Mouse (Mus musculus): ENCODE measurements around the gene Sbno2.

DNA sequence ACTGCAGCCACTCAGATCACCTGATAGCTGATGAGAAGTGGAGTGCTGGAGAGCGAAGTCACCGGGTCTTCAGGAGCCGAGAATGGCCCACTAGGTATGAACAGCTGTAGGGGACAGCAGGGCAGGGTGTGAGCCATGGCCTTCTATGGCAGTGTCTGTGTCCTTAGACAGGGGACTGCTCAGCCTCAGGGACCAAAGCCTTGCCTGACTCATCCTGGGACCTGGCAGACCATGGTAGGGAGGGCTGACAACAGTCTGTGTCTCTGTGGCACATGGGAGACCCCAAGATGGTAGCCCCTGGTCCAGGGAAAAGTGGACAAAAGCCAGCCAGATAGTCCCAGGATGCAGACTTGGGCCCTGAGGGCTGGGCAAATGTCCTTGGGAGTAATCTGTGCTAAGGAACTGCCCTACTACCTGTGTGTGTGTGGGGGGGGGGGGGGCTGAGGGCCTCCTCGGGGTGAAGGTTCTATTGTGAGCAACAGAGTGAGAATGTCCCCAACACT lies 35.4 kb downstream of the Sbno2 start:
- no peak for TF ChIP-seq CTCF (IDR thresholded peaks at IDR 0.05; ENCODE audit: borderline replicate concordance, insufficient read depth, low read depth, low read length)
- TF ChIP-seq POLR2A (IDR thresholded peaks at IDR 0.05; ENCODE audit: borderline replicate concordance, insufficient read depth, low read length), result no peak
